Mouse (Mus musculus): Measurements from ENCODE around the gene Ints7. TPM values are rescaled to one million over a fixed set of nuclear protein-coding genes. Genes with fewer than 3 reads are reported as not detected.

Gene Ints7
- polyA plus RNA-seq, 1 experiment = 16.0 TPM

DNA sequence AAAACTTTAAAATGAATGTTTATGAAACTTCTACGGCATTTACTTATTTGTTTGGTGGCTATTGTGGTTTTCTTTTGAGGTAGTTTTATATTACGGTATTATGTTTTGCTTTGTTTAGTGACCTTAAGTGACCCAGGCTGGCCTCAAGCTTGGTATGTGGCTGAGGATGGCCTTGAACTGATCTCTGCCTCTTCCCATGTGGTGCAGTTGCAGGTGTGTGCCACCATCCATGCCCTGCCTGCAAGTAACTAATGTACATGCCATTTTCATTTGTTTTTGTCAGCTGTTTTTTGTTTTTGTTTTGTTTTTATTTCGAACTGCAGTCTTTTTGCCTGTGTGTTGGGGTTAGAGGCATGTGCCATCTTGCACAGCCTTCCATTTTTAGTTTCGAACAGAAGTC, 6.2 kb downstream of the Ints7 start:
- 88% methylated on average over 4 of the region's 4 CpGs for WGBS
- DNase-seq (ENCODE audit: low read depth, low spot score) = no peak

- no peak for DNase-seq (ENCODE audit: low read depth, low spot score)
Measured at GRCm38 (mm10) chr1:191583836-191584235, 8.4 kb downstream of the Ints7 start.

DNA sequence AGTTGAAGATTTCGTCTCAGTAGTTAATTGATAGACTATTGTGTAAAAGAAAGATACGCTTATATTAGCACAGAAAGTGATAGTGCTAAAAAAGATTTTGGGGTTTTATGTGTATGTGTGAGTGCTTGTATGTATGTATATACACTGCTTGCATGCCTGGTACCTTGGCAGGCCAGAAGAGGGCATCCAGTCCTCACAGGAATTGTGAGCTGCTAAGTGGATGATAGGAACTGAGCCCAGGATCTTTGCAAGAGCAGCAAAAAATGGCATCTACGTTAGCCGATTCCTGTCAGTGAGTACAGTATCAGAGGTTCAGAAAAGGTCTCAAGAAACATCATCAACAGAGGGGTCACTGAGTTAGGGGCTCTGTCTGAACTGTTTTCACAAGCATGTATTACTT, 9.0 kb downstream of the Ints7 start:
- 95% methylated on average over 4 of the region's 4 CpGs for WGBS

More at GRCm38 (mm10) chr1:191583836-191584235, 8.4 kb downstream of the Ints7 start:
- 88% methylated on average over 4 of the region's 4 CpGs for WGBS

GRCm38 (mm10) chr1:191585704-191586103, 10.3 kb downstream of the Ints7 start:
- 81% methylated on average over 2 of the region's 2 CpGs for WGBS
- DNase-seq (ENCODE audit: low read depth, low spot score) = no peak

More for the DNA sequence above, 9.0 kb downstream of the Ints7 start:
- no peak for DNase-seq (ENCODE audit: low read depth, low spot score)

DNA sequence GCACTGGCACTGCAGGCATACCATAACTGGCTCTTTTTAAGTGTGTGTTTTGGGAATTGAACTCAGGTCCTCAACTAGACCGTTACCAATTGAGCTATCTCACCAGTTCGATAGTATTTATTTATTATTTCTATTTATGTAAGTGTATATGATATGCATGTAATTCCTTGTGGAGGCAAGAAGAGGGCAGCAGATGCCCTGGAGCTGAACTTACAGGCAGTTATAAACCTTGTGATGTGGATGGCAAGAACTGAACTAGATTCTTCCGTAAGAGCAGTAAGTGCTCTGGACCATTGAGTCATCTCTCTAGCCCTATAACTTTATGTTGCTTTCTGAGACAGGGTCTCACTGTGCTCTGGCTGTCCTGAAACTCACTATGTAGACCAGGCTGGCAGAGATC, 11.6 kb downstream of the Ints7 start:
- no peak for DNase-seq (ENCODE audit: low read depth, low spot score)
- WGBS = 90% methylated on average over 3 of the region's 3 CpGs

DNA sequence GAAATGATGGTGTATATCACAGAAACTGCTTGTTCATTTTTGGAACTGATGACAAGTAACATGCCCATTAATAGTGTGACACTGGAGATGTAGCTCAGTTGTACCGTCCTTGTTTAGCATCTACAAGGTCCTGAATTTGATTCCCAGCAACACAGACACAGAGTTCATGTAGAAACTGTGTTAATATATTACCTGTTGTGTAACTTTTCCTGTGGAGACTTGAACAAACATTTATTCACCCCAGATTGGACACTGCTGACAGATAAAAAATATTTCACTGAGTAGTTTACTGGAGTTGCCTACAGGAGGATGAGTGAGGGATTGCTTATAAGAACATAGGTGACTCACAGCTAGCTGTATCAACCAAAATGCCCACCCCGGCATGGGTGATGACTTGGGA, 13.3 kb downstream of the Ints7 start:
- 98% methylated on average over 2 of the region's 2 CpGs for WGBS
- DNase-seq (ENCODE audit: low read depth, low spot score) = no peak

DNA sequence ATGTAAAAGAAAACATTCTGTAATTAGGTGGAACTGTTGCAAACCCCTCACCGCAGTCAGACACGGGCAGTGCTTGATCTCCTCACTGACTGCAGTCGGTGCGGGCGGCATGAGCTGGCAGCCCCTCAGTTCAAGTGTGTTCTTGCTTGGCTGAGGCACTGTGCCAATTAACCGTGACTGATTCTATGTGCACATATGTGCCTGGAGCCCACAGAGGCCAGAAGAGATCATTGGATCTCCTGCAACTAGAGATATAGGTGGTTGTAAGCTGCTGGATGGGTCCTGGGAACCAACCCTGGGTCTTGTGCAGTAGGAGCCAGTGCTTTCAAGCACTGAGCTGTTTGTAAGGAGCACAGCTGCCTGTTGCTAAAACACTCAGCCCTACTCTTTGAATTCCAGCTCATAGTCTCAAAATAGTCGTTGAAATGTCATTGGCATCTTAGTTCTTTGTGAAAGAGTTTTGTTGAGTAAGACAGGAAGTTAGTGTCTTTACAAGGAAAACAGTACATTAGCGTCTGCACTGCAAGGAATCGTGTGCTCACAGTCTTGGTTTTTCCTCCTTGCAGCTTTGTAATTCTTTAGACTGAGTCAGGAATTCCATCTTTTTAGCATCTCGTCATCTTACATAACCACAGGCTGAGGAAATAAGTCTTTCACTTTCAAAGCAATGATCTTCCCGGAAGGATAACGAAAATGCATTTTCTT, 16.7 kb downstream of the Ints7 start:
- WGBS = 78% methylated on average over 12 of the region's 12 CpGs
- no peak for DNase-seq (ENCODE audit: low read depth, low spot score)

DNA sequence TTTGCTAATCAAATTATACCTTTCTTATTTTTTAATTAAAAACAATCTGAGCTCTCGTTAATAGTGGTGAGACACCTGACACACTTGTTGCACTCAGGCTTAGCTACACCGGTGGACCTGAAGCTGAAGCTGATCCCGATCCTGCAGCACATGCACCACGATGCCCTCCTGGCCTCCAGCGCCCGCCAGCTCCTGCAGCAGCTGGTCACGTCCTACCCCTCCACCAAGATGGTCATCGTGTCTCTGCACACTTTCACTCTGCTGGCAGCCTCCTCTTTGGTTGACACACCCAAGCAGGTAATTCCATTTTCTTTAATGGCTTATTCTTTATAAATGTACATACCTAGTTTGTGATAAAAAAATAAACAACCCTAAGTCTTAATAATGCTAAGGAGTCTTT, 20.6 kb downstream of the Ints7 start:
- no peak for DNase-seq (ENCODE audit: low read depth, low spot score)
- 92% methylated on average over 8 of the region's 8 CpGs for WGBS

GRCm38 (mm10) chr1:191599210-191599609, 23.8 kb downstream of the Ints7 start:
- 58% methylated on average over 5 of the region's 5 CpGs for WGBS
- DNase-seq (ENCODE audit: low read depth, low spot score) = no peak

GRCm38 (mm10) chr1:191604690-191605089, 29.3 kb downstream of the Ints7 start:
- 79% methylated on average over 3 of the region's 3 CpGs for WGBS
- DNase-seq (ENCODE audit: low read depth, low spot score) = no peak

DNA sequence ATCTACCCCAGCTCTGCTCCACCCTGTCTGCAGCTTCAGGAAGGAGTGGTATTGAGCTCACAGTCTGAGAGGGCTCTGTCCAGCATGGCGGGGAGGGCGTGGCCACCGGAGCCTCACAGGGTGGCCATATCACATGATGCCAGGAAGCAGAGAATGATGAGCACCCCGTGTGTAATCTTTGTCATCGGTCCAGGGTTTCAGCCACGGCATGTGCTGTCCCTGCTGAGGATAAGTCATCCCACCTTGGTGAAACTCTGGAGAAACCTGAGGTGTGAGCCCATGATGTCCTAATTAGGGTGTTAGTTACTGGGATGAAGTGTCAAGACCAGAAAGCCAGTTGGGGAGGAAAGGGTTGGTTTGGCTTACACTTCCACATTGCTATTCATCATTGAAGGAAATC, 33.6 kb downstream of the Ints7 start:
- 86% methylated on average over 6 of the region's 6 CpGs for WGBS
- no peak for DNase-seq (ENCODE audit: low read depth, low spot score)

- DNase-seq (ENCODE audit: low read depth, low spot score) = no peak
- WGBS = 77% methylated on average over 1 of the region's 1 CpGs
Measured at GRCm38 (mm10) chr1:191609578-191609977, 34.1 kb downstream of the Ints7 start.

DNA sequence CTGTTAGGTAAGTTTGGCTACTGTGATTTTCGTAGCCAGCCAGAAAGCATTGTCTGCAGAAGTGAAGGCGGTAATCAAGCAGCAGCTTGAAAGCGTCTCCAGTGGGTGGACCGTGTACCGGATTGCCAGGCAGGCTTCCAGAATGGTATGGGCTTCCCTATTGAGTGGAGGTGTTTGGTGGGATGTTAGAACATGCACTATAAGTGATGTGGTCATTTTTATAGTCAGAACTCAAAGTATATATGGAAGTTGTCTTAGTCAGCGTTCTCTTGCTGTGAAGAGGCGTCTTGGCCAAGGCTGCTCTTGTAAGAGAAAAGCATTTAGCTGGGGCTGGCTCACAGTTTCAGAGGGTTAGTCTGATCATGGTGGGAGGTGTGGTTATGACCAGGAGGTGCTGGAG, 34.9 kb downstream of the Ints7 start:
- DNase-seq (ENCODE audit: low read depth, low spot score) = no peak
- 92% methylated on average over 7 of the region's 7 CpGs for WGBS

DNA sequence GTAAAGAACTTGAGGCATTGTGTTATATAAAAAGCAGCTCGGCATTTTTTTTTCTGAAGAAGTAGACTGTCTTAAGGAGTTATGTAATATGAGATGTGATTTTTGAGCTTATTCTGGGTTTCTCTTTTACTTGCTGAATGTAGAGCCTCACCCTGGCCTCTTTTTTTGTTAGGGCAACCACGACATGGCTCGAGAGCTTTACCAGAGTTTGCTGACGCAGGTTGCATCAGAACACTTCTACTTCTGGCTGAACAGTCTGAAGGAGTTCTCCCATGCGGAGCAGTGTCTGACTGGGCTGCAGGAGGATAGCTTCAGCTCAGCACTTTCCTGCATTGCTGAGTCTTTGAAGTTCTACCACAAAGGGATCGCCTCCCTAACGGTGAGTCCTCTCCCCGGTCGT, 36.2 kb downstream of the Ints7 start:
- DNase-seq (ENCODE audit: low read depth, low spot score) = no peak
- 94% methylated on average over 9 of the region's 9 CpGs for WGBS

GRCm38 (mm10) chr1:191612877-191613276, 37.4 kb downstream of the Ints7 start:
- 89% methylated on average over 16 of the region's 16 CpGs for WGBS
- DNase-seq (ENCODE audit: low read depth, low spot score) = no peak

DNA sequence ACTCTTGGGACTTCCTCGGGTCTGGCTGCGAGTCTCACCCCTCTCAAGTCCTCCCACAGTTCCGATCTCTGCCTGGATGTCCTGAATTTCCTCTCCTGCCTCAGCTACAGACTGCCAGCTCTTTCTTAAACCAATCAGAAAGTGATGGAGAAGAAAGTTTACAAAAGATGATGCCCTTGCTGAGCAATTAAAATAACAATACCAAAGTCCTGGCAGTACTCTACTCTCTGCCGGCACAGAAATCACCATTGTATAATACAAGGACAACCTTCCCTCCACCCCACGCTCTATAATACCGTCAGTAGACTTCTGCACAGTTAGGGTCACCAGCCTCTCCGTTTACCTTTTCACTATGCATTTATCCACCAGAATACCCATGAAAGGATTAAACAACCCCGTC, 40.8 kb downstream of the Ints7 start:
- WGBS = 94% methylated on average over 8 of the region's 8 CpGs
- no peak for DNase-seq (ENCODE audit: low read depth, low spot score)

DNA sequence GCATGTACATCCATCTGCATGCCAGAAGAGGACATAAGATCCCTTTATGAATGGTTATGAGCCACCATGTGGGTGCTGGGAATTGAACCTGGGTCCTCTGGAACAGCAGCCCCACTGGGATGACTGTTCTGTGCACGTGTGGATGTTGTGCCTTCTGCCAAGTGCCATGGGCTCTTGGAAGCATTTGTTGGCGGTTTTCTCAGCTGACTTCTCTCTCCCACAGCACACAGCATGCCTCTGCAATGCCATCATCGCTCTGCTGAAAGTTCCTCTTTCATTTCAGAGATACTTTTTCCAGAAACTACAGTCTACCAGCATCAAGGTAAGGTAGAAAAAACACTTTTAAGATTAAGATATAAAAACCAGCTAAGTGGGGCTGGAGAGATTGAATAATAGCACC, 42.2 kb downstream of the Ints7 start:
- WGBS = 85% methylated on average over 3 of the region's 3 CpGs
- DNase-seq (ENCODE audit: low read depth, low spot score) = no peak

GRCm38 (mm10) chr1:191618067-191618766, 42.8 kb downstream of the Ints7 start:
- no peak for DNase-seq (ENCODE audit: low read depth, low spot score)
- WGBS = 94% methylated on average over 12 of the region's 12 CpGs

DNA sequence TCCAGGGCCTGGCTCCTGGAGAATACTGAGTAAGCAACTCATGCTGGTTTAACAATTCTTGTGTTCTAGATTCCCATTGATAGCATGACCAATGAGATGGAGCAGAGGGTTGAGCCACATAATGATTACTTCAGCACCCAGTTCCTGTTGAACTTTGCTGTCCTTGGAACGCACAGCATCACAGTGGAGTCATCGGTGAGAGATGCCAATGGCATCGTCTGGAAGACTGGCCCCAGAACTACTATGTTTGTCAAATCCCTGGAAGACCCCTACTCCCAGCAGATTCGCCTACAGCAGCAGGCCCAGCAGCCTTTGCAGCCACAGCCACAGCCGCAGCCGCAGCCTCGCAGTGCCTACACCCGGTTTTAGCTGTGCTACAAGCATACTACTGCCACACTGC, 45.7 kb downstream of the Ints7 start:
- 93% methylated on average over 8 of the region's 8 CpGs for WGBS
- DNase-seq (ENCODE audit: low read depth, low spot score) = no peak

GRCm38 (mm10) chr1:191622801-191623200, 47.4 kb downstream of the Ints7 start:
- no peak for DNase-seq (ENCODE audit: low read depth, low spot score)
- WGBS = 88% methylated on average over 8 of the region's 8 CpGs

DNA sequence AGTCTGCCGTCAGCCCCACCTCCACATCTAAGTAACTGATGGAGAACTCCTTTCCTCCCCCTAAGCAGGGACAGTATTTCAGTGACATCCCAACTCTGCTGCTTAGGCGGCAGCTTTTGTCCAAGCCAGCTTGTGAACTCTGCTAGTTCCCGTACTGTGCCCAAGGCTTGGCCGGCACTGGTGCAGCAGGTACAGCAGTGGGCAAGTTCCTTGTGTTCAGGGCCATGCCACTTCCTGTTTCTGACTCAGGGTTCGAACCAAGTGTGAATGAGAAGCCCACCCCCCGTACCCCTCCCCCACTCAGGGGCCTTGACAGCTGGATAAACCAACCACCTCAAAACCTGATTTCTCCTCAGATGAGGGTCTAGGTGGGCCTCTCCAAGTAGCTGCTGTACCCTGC, 49.1 kb downstream of the Ints7 start:
- 80% methylated on average over 6 of the region's 6 CpGs for WGBS
- no peak for DNase-seq (ENCODE audit: low read depth, low spot score)

Data from large intestine, adult 2 months (tissue).